Mouse (Mus musculus) adrenal gland, adult 2 months (tissue): Measurements from ENCODE around the gene Rbfox1. TPM values are rescaled to one million over a fixed set of nuclear protein-coding genes. Genes with fewer than 3 reads are reported as not detected.

ENCODE experiments used
- DNase-seq: peaks from one replicate; pipeline ENCODE4 v3.0.0; 2021
- polyA plus RNA-seq: library from polyadenylated mRNA; depleted of rRNA; stranded (reverse); fragments of >200 nt; gene quantifications from 2 replicates; pipeline ENCODE4 v1.2.3, GENCODE M21; 2012
- total RNA-seq, 2 experiments: library from RNA; stranded (reverse); gene quantifications; 2 replicates each; pipeline ENCODE4 v1.2.3; 2021

Rbfox1 gene
- total and polyA plus RNA-seq, 3 experiments: 1.3 to 1.4 (median 1.4) TPM

- DNase-seq: no peak
Observed at GRCm38 (mm10) chr16:7229232-7229631, 1344.1 kb downstream of the Rbfox1 start.

DNA sequence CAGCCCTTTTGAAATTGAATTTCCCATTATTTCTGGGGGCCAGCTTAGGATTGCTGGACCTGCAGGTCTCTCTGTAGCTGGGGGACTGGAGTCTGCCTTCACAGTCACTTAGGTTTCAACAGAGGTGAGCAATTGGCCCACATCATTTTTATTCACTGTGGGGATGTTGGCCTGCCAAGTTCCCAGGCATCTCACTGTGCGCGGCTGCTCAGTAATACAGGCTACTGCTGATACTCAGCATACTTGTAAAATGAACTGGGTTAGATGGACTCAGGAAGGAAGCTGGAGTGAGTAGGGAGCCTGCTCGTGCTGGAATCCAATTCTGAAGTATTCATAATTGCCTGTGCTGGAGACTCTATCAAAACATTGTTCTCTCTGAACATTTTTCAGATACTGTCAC is 1356.5 kb downstream of the Rbfox1 start:
- DNase-seq: no peak

GRCm38 (mm10) chr16:7242501-7242900 is 1357.3 kb downstream of the Rbfox1 start:
- DNase-seq: no peak

DNA sequence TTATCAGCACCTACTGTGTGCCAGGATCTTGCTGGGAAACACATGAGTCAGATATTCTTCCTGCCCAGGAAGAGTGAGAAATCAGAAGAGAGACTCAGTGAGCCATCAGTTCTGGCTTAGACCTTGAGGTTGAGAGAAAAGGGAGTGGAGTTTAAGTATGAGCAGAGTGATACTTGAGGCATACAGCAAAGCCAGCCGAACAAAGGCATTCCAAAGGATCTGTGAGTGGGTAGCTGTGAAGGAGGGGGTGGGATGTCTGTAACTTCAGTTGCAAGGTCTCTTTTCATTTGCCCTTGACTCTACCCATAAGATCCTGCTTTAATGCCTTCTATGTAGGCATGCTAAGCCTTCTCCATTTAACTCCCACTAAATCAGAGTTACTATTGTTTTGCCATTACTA is 1359.2 kb downstream of the Rbfox1 start:
- no peak for DNase-seq

DNA sequence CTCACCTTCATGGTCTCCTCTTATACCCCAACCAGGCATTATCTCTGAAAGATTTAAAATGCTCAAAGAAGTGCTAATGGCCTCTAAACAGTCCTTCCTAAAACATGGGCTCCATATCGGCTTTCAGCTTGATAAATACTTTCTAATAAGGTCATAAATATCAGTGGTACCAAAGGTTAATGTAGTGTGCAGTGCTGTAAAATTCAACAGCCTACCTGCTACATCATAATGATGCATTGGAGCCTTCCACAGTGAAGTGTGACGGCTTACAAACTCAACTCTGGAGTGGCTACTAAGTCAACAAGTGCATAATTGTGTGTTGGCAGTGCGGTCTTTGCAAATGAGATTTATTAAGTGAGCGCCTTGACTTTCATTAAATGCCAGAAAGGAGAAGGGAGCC is 1366.5 kb downstream of the Rbfox1 start:
- no peak for DNase-seq

DNA sequence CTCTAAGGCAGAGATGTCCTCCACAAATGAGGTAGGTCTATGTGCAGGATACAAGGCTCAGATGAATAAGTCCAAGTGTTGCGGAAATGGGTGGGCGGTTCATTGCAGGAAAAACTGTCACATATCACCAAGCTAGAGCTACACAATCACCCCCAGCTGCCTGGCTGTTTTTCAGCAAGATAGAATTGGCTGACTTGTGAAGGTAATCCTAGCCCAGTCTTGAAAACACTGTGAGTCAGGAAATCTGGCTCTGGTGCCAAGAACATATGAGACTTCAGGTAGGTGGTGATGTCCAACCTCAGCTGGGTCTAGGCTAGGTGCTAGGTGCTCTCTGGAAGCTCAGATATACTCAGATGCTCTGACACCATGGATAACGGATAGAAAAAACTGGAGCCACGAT is 1372.2 kb downstream of the Rbfox1 start:
- no peak for DNase-seq

DNA sequence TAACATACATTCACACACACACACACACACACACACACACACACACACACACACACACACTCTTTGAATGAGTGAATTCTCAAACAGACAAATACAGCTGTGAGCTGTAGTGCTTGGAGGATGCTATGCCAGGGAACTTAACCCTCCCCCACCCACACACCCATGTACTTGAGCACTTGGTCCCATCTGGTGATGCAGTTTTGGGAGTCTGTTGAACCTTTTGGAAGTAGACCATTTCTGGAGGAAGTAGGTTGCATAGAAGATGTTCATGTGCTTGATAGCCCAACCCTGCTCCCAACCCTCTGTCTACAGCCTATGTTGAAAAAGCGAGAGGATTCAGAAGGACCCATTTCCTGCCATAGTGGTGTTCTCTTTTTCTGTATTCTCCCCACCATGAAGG is 1378.1 kb downstream of the Rbfox1 start:
- DNase-seq: no peak

- DNase-seq: no peak
Observed at GRCm38 (mm10) chr16:7265715-7266114, 1380.6 kb downstream of the Rbfox1 start.

- DNase-seq: no peak
Observed at GRCm38 (mm10) chr16:7275501-7275900, 1390.3 kb downstream of the Rbfox1 start.

DNA sequence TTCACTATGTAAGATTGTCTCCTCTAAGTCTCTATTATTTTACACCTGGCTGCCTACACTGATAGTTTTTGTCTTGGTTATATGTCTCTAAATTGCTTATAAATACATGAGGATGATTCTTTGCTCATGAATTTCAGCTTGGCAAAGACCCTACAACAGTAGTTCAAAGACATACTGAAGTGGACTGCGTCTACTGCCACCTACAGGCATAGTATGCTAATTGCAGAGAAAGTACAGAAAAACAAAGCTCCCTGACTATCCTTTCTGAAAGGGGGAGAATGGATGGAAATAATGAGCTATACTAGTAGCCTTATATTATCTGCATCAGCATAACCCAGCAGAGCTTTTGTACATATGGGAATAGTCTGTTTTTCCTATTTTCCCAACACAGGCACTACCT is 1390.7 kb downstream of the Rbfox1 start:
- DNase-seq: no peak

- no peak for DNase-seq
Observed at GRCm38 (mm10) chr16:7279544-7279943, 1394.4 kb downstream of the Rbfox1 start.

GRCm38 (mm10) chr16:7282257-7282656 is 1397.1 kb downstream of the Rbfox1 start:
- DNase-seq: peak; percentile 28

- DNase-seq: no peak
Observed at GRCm38 (mm10) chr16:7292985-7293805, 1408.0 kb downstream of the Rbfox1 start.

DNA sequence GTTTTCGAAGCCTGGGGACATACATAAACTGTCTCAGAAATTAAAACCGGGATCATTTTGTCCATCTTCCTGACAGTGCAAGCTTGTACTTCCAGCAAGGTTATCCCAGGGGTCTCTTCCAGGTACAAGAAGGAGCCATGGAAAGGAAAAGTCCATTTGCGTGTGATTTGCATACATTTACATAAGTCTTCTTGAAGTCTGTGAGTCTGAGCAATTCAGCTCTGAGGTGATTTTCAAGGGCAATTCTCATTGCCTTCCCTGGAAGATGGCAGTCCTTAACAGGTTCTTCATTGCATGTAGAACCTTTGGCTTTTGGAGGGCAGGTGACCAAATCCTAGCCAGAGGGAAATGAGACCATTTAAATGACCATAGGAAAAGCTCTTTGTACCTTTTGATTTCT is 1417.3 kb downstream of the Rbfox1 start:
- DNase-seq: no peak

DNA sequence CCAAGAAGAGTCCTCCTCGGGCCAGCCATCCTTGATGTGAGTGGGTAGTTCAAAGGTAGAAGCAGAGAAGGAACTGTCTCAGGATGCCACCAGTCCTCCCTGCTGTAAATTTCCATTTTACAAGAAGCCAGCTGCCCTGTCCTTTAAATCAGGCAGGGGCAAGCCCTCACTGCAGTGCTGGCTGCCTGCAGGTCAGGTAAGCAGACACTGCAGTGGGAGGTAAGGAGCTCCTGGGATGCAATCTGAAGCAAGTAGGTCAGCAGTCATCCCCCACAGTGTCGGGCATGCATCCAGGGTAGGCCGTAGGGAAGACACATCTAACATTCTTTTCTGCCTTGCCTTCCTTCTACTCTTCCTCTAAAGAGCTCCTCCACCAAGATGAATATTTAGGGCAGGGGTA is 1444.0 kb downstream of the Rbfox1 start:
- no peak for DNase-seq

GRCm38 (mm10) chr16:7341186-7341585 is 1456.0 kb downstream of the Rbfox1 start:
- DNase-seq: no peak

- no peak for DNase-seq
Observed at GRCm38 (mm10) chr16:7345298-7345697, 1460.1 kb downstream of the Rbfox1 start.

GRCm38 (mm10) chr16:7346001-7346625 is 1461.0 kb downstream of the Rbfox1 start:
- DNase-seq: no peak

DNA sequence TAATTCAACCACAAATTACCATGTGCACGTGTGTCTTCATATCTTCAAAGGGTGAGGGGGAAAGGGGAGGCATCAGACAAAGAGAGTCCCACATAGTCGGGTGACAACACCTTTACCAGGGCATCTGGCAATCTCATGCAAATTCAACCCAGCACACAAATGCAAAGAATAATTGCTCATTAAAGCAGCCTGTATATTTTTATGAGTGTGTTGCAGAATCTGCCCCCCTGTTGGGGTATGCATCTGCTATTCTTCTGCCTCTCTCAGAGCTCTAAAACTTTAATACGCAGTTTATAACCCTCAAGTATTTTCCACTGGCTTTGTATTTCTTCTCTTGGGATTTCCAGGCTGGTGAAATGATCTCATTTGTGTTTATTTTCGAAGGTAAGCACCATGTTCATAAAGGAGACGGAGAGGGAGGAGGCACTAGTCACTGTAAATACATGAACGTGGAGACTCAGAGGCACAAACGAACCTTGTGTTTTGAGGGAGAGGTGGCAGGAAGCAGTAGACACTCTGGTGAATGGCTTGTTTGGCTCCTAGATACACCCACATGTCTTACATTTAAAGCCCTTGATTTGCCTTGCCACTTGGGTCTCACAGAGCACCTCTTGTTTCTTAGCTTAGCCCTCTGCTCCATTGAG is 1462.5 kb downstream of the Rbfox1 start:
- no peak for DNase-seq

DNA sequence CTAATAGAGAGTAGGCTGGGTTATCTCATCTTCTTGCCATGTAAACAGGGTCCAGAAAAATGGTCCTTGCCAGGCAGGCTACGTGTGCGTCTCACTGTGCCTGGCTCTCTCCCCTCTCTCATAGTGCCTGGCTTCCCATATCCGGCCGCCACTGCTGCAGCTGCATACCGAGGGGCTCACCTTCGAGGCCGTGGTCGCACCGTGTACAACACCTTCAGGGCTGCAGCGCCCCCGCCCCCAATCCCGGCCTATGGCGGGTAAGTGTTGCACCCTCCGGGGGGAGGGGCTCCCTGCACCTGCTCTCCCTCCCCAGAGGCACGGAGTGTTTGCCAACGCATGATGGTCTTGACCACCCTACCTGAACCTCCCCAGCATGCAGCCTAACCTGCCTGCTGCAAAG is 1467.7 kb downstream of the Rbfox1 start:
- no peak for DNase-seq

GRCm38 (mm10) chr16:7354116-7354515 is 1469.0 kb downstream of the Rbfox1 start:
- DNase-seq: no peak

DNA sequence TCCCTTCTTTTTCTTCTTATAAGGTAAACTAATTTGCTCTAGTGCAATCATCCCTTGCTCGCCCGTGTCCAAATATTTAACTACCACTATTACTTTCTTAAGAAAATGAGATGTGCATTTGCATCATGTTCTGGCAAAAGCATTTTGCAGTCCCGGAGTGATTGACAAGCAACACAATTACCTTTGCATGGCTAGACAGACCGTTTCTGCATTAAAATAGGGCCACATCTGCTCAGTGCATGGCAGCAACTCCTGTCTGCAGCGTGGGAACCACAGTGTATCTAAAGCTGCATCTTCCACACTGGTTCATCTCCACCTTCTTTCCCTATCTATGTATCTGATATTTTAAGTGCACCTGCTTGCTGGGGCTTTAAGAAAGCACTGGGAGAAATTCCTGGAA is 1473.9 kb downstream of the Rbfox1 start:
- DNase-seq: no peak

GRCm38 (mm10) chr16:7360706-7361105 is 1475.6 kb downstream of the Rbfox1 start:
- DNase-seq: no peak
